11 mouse cellular contexts compared by ENCODE assay signal in the genomic region with DNA sequence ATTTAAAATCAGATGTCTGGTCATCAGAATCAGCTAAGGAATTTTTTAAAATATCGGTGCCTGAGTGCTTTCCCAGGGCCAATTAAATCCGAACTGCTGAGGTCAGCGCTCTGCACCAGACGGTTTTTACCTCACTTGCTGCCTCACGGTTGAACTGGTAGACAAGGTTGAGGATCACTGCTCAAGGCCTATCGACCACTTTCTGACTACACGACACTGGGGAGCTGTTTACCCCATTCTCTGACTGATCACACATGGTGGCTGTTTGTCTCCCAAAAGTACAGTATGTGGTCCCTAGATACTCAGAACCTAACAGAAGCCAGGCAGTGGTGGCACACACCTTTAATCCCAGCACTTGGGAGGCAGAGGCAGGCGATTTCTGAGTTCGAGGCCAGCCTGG. TPM values are rescaled to one million over a fixed set of nuclear protein-coding genes. Genes with fewer than 3 reads are reported as not detected.
DNase-seq lines count a peak whose midpoint lies in the region; ATAC-seq lines count a peak whose summit lies in the region.
"Had no signal": no experiment of that assay in that cellular context is flagged by ENCODE, and none has a peak within 500 bp of the region (broad histone marks: within the 10 kb centered on the region; RNA-seq: fewer than 3 reads in every experiment).

No protein-coding gene starts in this region.

- H3K27ac ChIP-seq in heart, embryonic 10.5 days: no peak overlapping the region
- H3K27ac ChIP-seq in heart, embryonic 11.5 days (ENCODE audit: low read depth, low read length): no peak overlapping the region
- H3K27ac ChIP-seq in forebrain, embryonic 16.5 days (ENCODE audit: low read length): peak overlapping the region; percentile 85
- H3K27ac ChIP-seq in midbrain, embryonic 13.5 days: peak overlapping the region; percentile 70

- no peaks in the 10 kb centered on the region for H3K9me3 ChIP-seq in heart, embryonic 10.5 days
- H3K9me3 ChIP-seq in heart, embryonic 11.5 days (replicated peaks; ENCODE audit: control insufficient read depth, low read length): no peaks in the 10 kb centered on the region
- H3K9me3 ChIP-seq in forebrain, embryonic 16.5 days (ENCODE audit: control insufficient read depth, low read length): no peaks in the 10 kb centered on the region
- H3K9me3 ChIP-seq in midbrain, embryonic 13.5 days: no peaks in the 10 kb centered on the region

- H3K4me1 ChIP-seq in heart, embryonic 10.5 days: peaks cover 24% of the 10 kb centered on the region
- H3K4me1 ChIP-seq in heart, embryonic 11.5 days (ENCODE audit: control insufficient read depth, insufficient read depth, low read length): no peaks in the 10 kb centered on the region; the same call in 1 of the 2 replicates
- peaks cover 34% of the 10 kb centered on the region for H3K4me1 ChIP-seq in forebrain, embryonic 16.5 days (replicated peaks; ENCODE audit: control insufficient read depth, insufficient read depth, low read length)
- H3K4me1 ChIP-seq in midbrain, embryonic 13.5 days (replicated peaks): peaks cover 31% of the 10 kb centered on the region

- H3K4me3 ChIP-seq in heart, embryonic 10.5 days: no peak overlapping the region
- H3K4me3 ChIP-seq in heart, embryonic 11.5 days (ENCODE audit: low read depth, low read length): no peak overlapping the region
- no peak overlapping the region for H3K4me3 ChIP-seq in forebrain, embryonic 16.5 days (replicated peaks; ENCODE audit: low read length)
- H3K4me3 ChIP-seq in midbrain, embryonic 13.5 days (replicated peaks): peak overlapping the region; percentile 5; the same call in 1 of the 2 replicates

- H3K4me2 ChIP-seq in heart, embryonic 11.5 days: no peak overlapping the region
- peak overlapping the region; percentile 47 for H3K4me2 ChIP-seq in forebrain, embryonic 16.5 days (ENCODE audit: low read length)
- H3K4me2 ChIP-seq in midbrain, embryonic 13.5 days (replicated peaks): peak overlapping the region; percentile 38

- no peaks in the 10 kb centered on the region for H3K36me3 ChIP-seq in heart, embryonic 10.5 days
- H3K36me3 ChIP-seq in heart, embryonic 11.5 days (ENCODE audit: control insufficient read depth, insufficient read depth, low read length): no peaks in the 10 kb centered on the region
- H3K36me3 ChIP-seq in forebrain, embryonic 16.5 days (ENCODE audit: control insufficient read depth, insufficient read depth): no peaks in the 10 kb centered on the region
- no peaks in the 10 kb centered on the region for H3K36me3 ChIP-seq in midbrain, embryonic 13.5 days

- no peaks in the 10 kb centered on the region for H3K27me3 ChIP-seq in heart, embryonic 10.5 days (ENCODE audit: insufficient read depth, poor library complexity, severe bottlenecking)
- no peaks in the 10 kb centered on the region for H3K27me3 ChIP-seq in heart, embryonic 11.5 days (ENCODE audit: control insufficient read depth, insufficient read depth, low read length)
- H3K27me3 ChIP-seq in forebrain, embryonic 16.5 days (replicated peaks; ENCODE audit: control insufficient read depth, insufficient read depth, low read length): no peaks in the 10 kb centered on the region
- no peaks in the 10 kb centered on the region for H3K27me3 ChIP-seq in midbrain, embryonic 13.5 days

- 79% methylated on average over 9 of the region's 9 CpGs for WGBS in heart, embryonic 10.5 days
- 73% methylated on average over 9 of the region's 9 CpGs for WGBS in heart, embryonic 11.5 days (ENCODE audit: insufficient replicate concordance)
- 54% methylated on average over 9 of the region's 9 CpGs for WGBS in forebrain, embryonic 16.5 days
- WGBS in midbrain, embryonic 13.5 days: 73% methylated on average over 9 of the region's 9 CpGs

- peak; percentile 59 for DNase-seq in heart, embryonic 10.5 days (ENCODE audit: low spot score)
- peak; percentile 8 for DNase-seq in MN1 (ENCODE audit: low spot score)
- no peak for DNase-seq in cerebellum, postnatal 10 days
- DNase-seq in urinary bladder, postnatal 25 days (ENCODE audit: low spot score): no peak
- no peak for DNase-seq in frontal cortex, postnatal 36 days (ENCODE audit: low spot score in 2 of 2)
- DNase-seq: heart, postnatal 36 days; thymus, postnatal 14 days had no signal

- H3K9ac ChIP-seq in heart, embryonic 11.5 days (ENCODE audit: low read depth, low read length): no peak overlapping the region
- peak overlapping the region; percentile 27 for H3K9ac ChIP-seq in forebrain, embryonic 16.5 days (replicated peaks; ENCODE audit: low read depth, low read length)
- H3K9ac ChIP-seq in midbrain, embryonic 13.5 days (replicated peaks): 0 out of 2 replicates have a peak overlapping the region, but pooled peaks have one; percentile 0

- ATAC-seq in heart, embryonic 11.5 days (replicated peaks; ENCODE audit: insufficient number of reproducible peaks, low FRiP score, low TSS enrichment): no peak
- ATAC-seq in forebrain, embryonic 16.5 days: no peak
- 0 out of 2 replicates have a peak, but pooled peaks have one; percentile 43 for ATAC-seq in midbrain, embryonic 13.5 days

RNA-seq across cellular contexts. Expression of a gene that starts 46.4 kb away (rescaled TPM):
- 1.7 and 4.3 TPM in 2 replicates for polyA plus RNA-seq in heart, embryonic 10.5 days (2016; fragmentation: Nextera tagmentation; extraction: Ambion mirVana)
- 1.2 and 1.3 TPM in 2 replicates for polyA plus RNA-seq in heart, embryonic 11.5 days (2014; fragmentation: Nextera tagmentation; extraction: Ambion mirVana)
- 173 and 180 TPM in 2 replicates for polyA plus RNA-seq in forebrain, embryonic 16.5 days (2015; fragmentation: Nextera tagmentation; extraction: Ambion mirVana)
- polyA plus RNA-seq in midbrain, embryonic 13.5 days (2015; fragmentation: Nextera tagmentation; extraction: Ambion mirVana): 180 and 183 TPM in 2 replicates
- polyA plus RNA-seq: liver, adult 2 months had no signal

Comparison
In these comparisons a context has a peak if more than half of its experiments do, and no peak if none do; other contexts are left out.
1. DNase-seq: peak in heart, embryonic 10.5 days (single experiment) and MN1 (single experiment); none in cerebellum, postnatal 10 days (0 of 2), urinary bladder, postnatal 25 days (single experiment) and frontal cortex, postnatal 36 days (0 of 2).
2. H3K27ac ChIP-seq: peak in forebrain, embryonic 16.5 days (single experiment) and midbrain, embryonic 13.5 days (single experiment); none in heart, embryonic 10.5 days (single experiment) and heart, embryonic 11.5 days (single experiment).
3. RNA of a gene that starts 46.4 kb away (polyA plus RNA-seq): 180 to 183 TPM in midbrain, embryonic 13.5 days and 173 to 180 TPM in forebrain, embryonic 16.5 days; 1.7 to 4.3 TPM in heart, embryonic 10.5 days and 1.2 to 1.3 TPM in heart, embryonic 11.5 days; every median in the first group is over 10 times any median in the second.